Mouse (Mus musculus): ENCODE measurements at regions not wholly inside any gene's neighbourhood (a gene's known extent, or its start where the extent isn't known, plus 50 kb on each side); places are given as distances from the start of the nearest gene placed in this dataset.

- H3K27me3 ChIP-seq (ENCODE audit: control insufficient read depth in 1 of 2, insufficient read depth in 2 of 2, low read length in 2 of 2): no peaks in the 10 kb centered on the region
- no peak overlapping the region for H3K4me3 ChIP-seq (ENCODE audit: control insufficient read depth in 1 of 2, insufficient read depth in 1 of 2, low read depth in 2 of 2, low read length in 2 of 2)
- H3K9ac ChIP-seq (ENCODE audit: control insufficient read depth, low read depth, low read length, poor library complexity, severe bottlenecking): no peak overlapping the region
- no peak overlapping the region for H3K27ac ChIP-seq (ENCODE audit: control insufficient read depth, low read depth, low read length)
- H3K4me1 ChIP-seq (ENCODE audit: control insufficient read depth in 1 of 2, insufficient read depth in 2 of 2, low read length in 2 of 2): no peaks in the 10 kb centered on the region
- H3K79me2 ChIP-seq (ENCODE audit: control insufficient read depth, insufficient read depth, low read length, poor library complexity): no peaks in the 10 kb centered on the region
- H3K9me3 ChIP-seq (replicated peaks; ENCODE audit: insufficient read depth, low read length): no peaks in the 10 kb centered on the region
- no peak for TF ChIP-seq MYC (IDR thresholded peaks at IDR 0.05; ENCODE audit: low read depth, low read length)
- no peak for TF ChIP-seq ZMIZ1 (IDR thresholded peaks at IDR 0.05; ENCODE audit: low read depth, low read length)
- no peaks in the 10 kb centered on the region for H3K36me3 ChIP-seq (ENCODE audit: control insufficient read depth in 1 of 2, insufficient read depth in 2 of 2, low read length in 2 of 2)
- no peak for DNase-seq (ENCODE audit: low read depth, low spot score)
Observed at GRCm38 (mm10) chr1:169346876-169347275, 184.4 kb downstream of the Nuf2 start.

GRCm38 (mm10) chr1:169341131-169341530, 190.1 kb downstream of the Nuf2 start:
- no peak for DNase-seq (ENCODE audit: low read depth, low spot score)
- no peaks in the 10 kb centered on the region for H3K79me2 ChIP-seq (ENCODE audit: control insufficient read depth, insufficient read depth, low read length, poor library complexity)
- no peak overlapping the region for H3K27ac ChIP-seq (ENCODE audit: control insufficient read depth, low read depth, low read length)
- no peaks in the 10 kb centered on the region for H3K27me3 ChIP-seq (ENCODE audit: control insufficient read depth in 1 of 2, insufficient read depth in 2 of 2, low read length in 2 of 2)
- no peak overlapping the region for H3K4me3 ChIP-seq (ENCODE audit: control insufficient read depth in 1 of 2, insufficient read depth in 1 of 2, low read depth in 2 of 2, low read length in 2 of 2)
- no peaks in the 10 kb centered on the region for H3K4me1 ChIP-seq (ENCODE audit: control insufficient read depth in 1 of 2, insufficient read depth in 2 of 2, low read length in 2 of 2)
- no peak overlapping the region for H3K9ac ChIP-seq (ENCODE audit: control insufficient read depth, low read depth, low read length, poor library complexity, severe bottlenecking)
- no peaks in the 10 kb centered on the region for H3K36me3 ChIP-seq (ENCODE audit: control insufficient read depth in 1 of 2, insufficient read depth in 2 of 2, low read length in 2 of 2)
- no peaks in the 10 kb centered on the region for H3K9me3 ChIP-seq (replicated peaks; ENCODE audit: insufficient read depth, low read length)
- no peak for TF ChIP-seq CTCF (IDR thresholded peaks at IDR 0.05 in 2 of 3, conservative IDR thresholded peaks at IDR 0.05 in 1 of 3; ENCODE audit: control insufficient read depth in 1 of 3, insufficient read depth in 1 of 3, low read depth in 2 of 3, low read length in 3 of 3, poor library complexity in 1 of 3, severe bottlenecking in 1 of 3)
- TF ChIP-seq SMC3 (IDR thresholded peaks at IDR 0.05; ENCODE audit: low read depth, low read length): no peak
- no peak for TF ChIP-seq GABPA (IDR thresholded peaks at IDR 0.05; ENCODE audit: low read depth, low read length)
- no peak for TF ChIP-seq USF1 (IDR thresholded peaks at IDR 0.05; ENCODE audit: low read depth, low read length)
- no peak for TF ChIP-seq MEF2A (IDR thresholded peaks at IDR 0.05; ENCODE audit: extremely low read depth, insufficient replicate concordance, low read depth, low read length, poor library complexity, severe bottlenecking)
- TF ChIP-seq MYC (IDR thresholded peaks at IDR 0.05; ENCODE audit: low read depth, low read length): no peak
- TF ChIP-seq GATA1 (IDR thresholded peaks at IDR 0.05; ENCODE audit: low read depth, low read length): no peak
- TF ChIP-seq RCOR1 (IDR thresholded peaks at IDR 0.05; ENCODE audit: low read depth, low read length): no peak

GRCm38 (mm10) chr1:169338461-169338860, 192.8 kb downstream of the Nuf2 start:
- no peak for DNase-seq (ENCODE audit: low read depth, low spot score)
- Histone ChIP-seq H3K79me2 (ENCODE audit: control insufficient read depth, insufficient read depth, low read length, poor library complexity) (no peaks in the 10 kb centered on the region), H3K36me3 (ENCODE audit: control insufficient read depth in 1 of 2, insufficient read depth in 2 of 2, low read length in 2 of 2) (no peaks in the 10 kb centered on the region), H3K27me3 (ENCODE audit: control insufficient read depth in 1 of 2, insufficient read depth in 2 of 2, low read length in 2 of 2) (no peaks in the 10 kb centered on the region), H3K9ac (ENCODE audit: control insufficient read depth, low read depth, low read length, poor library complexity, severe bottlenecking) (no peak overlapping the region), H3K4me1 (ENCODE audit: control insufficient read depth in 1 of 2, insufficient read depth in 2 of 2, low read length in 2 of 2) (no peaks in the 10 kb centered on the region), H3K9me3 (replicated peaks; ENCODE audit: insufficient read depth, low read length) (no peaks in the 10 kb centered on the region), H3K27ac (ENCODE audit: control insufficient read depth, low read depth, low read length) (no peak overlapping the region), H3K4me3 (ENCODE audit: control insufficient read depth in 1 of 2, insufficient read depth in 1 of 2, low read depth in 2 of 2, low read length in 2 of 2) (no peak overlapping the region)
- TF ChIP-seq ZKSCAN1 (IDR thresholded peaks at IDR 0.05; ENCODE audit: low read depth, low read length): no peak
- TF ChIP-seq BHLHE40 (IDR thresholded peaks at IDR 0.05; ENCODE audit: borderline replicate concordance, low read depth, low read length): no peak
- TF ChIP-seq SMC3 (IDR thresholded peaks at IDR 0.05; ENCODE audit: low read depth, low read length): no peak
- TF ChIP-seq ELF1 (IDR thresholded peaks at IDR 0.05; ENCODE audit: low read depth, low read length): no peak
- no peak for TF ChIP-seq GABPA (IDR thresholded peaks at IDR 0.05; ENCODE audit: low read depth, low read length)
- TF ChIP-seq USF1 (IDR thresholded peaks at IDR 0.05; ENCODE audit: low read depth, low read length): no peak
- no peak for TF ChIP-seq POLR2AphosphoS5 (IDR thresholded peaks at IDR 0.05; ENCODE audit: borderline replicate concordance, low read depth, low read length)
- no peak for TF ChIP-seq ZC3H11A (IDR thresholded peaks at IDR 0.05; ENCODE audit: low read depth, low read length)
- no peak for TF ChIP-seq E2F4 (IDR thresholded peaks at IDR 0.05; ENCODE audit: borderline replicate concordance, low read depth, low read length)

Measured in MEL (cell line).